Mouse (Mus musculus) liver, adult 2 months (tissue): ENCODE results near the gene Rnaset2b. TPM values are rescaled to one million over a fixed set of nuclear protein-coding genes. Genes with fewer than 3 reads are reported as not detected.
"Not testable (repeated sequence)": the region's sequence is repeated elsewhere in the genome, so short reads cannot be mapped to it uniquely, and the experiment has no call there.

Experiments used
- DNase-seq: peaks from one replicate; pipeline ENCODE4 v3.0.0-alpha.2; 2011; ENCODE audit warnings: low read depth, low spot score; ENCODE audit errors: extremely low read depth
- H3K27ac ChIP-seq: fragments of 200-500 bp; replicated peaks from 2 replicates; pipeline ENCODE4 v1.5.1; 2012; ENCODE audit warnings: low read depth, mild to moderate bottlenecking, control low read depth, inconsistent platforms, low read length; ENCODE audit not compliant: insufficient read depth
- H3K27me3 ChIP-seq: fragments of 200-500 bp; 2 replicates; pipeline ENCODE4 v1.6.1; 2012; ENCODE audit warnings: mild to moderate bottlenecking, moderate library complexity, low read length, inconsistent platforms; ENCODE audit not compliant: control insufficient read depth, insufficient read depth
- H3K36me3 ChIP-seq: fragments of 200-500 bp; 2 replicates; pipeline ENCODE4 v1.6.1; 2012; ENCODE audit warnings: low read length, inconsistent platforms; ENCODE audit not compliant: control insufficient read depth, insufficient read depth
- H3K4me1 ChIP-seq: fragments of 200-500 bp; 2 replicates; pipeline ENCODE4 v1.6.1; 2011; ENCODE audit warnings: low read length; ENCODE audit not compliant: control insufficient read depth, insufficient read depth
- H3K4me3 ChIP-seq: fragments of 200-500 bp; 2 replicates; pipeline ENCODE4 v1.5.1; 2011; ENCODE audit warnings: low read depth, mild to moderate bottlenecking, control low read depth, low read length, moderate library complexity; ENCODE audit not compliant: insufficient read depth
- H3K79me2 ChIP-seq: fragments of 200-500 bp; 2 replicates; pipeline ENCODE4 v1.6.1; 2012; ENCODE audit warnings: inconsistent platforms, mild to moderate bottlenecking, low read length, moderate library complexity; ENCODE audit not compliant: control insufficient read depth, insufficient read depth
- H3K9ac ChIP-seq: fragments of 200-500 bp; 2 replicates; pipeline ENCODE4 v1.6.1; 2012; ENCODE audit warnings: low read depth, mild to moderate bottlenecking, control low read depth, inconsistent platforms, low read length
- WGBS: fragments of 180-500 bp; shearing (Covaris S2); methylation state at CpG from one replicate; pipeline ENCODE4 v1.1.7; 2018; 5-methylcytosine and 5-hydroxymethylcytosine counted together
- polyA plus RNA-seq: library from polyadenylated mRNA; depleted of rRNA; stranded (reverse); fragments of >200 nt; gene quantifications from 2 replicates; pipeline ENCODE4 v1.2.3, GENCODE M21; 2012; rRNA removed
- total RNA-seq: library from RNA; depleted of rRNA; stranded (reverse); fragments of >200 nt; gene quantifications from 2 replicates; pipeline ENCODE4 v1.2.3, GENCODE M21; 2014; rRNA removed

Rnaset2b gene
- total and polyA plus RNA-seq, 2 experiments, result 123 to 194 TPM

DNA sequence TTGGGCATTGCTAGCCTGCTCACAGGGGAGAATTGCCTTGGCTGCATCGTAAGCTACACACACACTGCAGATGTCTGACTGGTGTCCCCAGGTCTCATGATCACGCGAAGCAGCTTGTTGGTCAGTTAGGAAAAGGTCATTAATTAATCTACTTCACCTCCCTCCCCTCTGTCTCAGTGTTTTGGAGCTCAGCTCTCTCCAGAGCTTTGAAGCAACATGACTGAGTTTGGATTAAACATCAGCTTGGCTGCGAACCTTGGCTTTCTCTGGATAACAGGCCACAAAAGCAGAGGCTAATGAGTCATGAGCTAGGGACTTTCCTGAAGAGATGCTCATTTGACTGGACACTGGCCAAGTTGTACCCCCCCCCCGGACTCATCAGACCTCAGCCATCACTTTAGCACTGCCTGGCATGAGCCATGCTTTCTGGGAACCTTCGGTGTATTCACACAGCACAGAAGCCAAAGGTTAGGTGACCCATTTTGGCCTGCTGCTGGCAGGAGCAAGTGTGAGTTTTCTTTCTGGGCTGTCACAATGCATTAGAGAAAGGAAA lies 60.3 kb downstream of the Rnaset2b start:
- H3K79me2 ChIP-seq, DNase-seq, H3K4me3 ChIP-seq, H3K27ac ChIP-seq, H3K36me3 ChIP-seq, H3K9ac ChIP-seq, H3K4me1 ChIP-seq, H3K27me3 ChIP-seq: not testable (repeated sequence)
- 34% methylated on average over 3 of the region's 6 CpGs for WGBS

DNA sequence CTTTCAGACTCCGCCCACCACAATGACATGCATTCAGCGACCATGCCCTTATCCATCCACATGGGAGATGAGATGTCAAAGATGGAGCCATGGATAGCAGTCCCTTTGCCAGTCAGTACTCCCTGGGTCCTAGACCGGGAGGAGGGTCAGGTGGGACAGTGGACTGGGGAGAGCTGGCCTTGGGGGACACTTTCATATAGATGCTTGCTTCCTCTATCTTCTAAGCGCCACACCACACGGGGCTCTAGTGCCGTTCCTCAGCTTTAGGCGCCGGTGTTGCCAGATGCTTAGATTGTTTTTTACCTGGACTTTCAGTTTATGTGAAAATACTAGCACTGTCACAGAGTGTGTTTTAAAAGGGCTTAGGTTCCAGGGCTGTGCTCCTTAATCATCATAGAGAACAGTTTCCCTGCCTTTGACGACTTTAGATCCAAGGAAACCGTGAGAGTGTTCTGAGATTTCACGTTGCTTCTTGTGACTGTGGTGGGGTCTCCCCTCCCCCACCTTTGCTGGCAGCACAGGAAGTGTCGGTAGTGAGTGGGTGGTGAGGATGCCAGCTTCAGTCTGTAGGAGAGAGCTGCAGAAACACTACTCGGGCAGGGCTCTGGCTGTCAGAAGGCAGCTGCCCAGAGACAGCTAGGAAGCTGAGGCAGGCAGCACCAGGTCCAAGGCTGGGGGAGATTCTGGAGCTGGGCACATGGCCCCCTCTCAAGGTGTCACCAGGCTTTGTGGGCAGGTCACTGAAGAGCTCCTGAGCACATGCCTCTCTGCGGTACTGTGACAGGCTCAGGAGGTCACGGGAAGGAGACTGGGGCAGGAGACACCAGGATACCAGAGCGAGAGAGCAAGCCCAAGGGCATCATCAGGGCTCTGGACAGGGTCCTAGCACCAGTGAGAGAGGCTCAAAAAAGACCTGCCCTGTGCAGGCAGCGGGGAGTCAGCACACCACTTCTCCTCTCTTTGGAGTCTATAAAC lies 63.0 kb downstream of the Rnaset2b start:
- H3K27ac ChIP-seq, H3K36me3 ChIP-seq, H3K4me1 ChIP-seq, H3K27me3 ChIP-seq, H3K79me2 ChIP-seq, H3K4me3 ChIP-seq, DNase-seq, H3K9ac ChIP-seq: not testable (repeated sequence)
- WGBS, result 60% methylated on average over 3 of the region's 17 CpGs

Other genes starting within 250 kb of the Rnaset2b start
- 3.1 and 3.2 TPM in 2 replicates for gene Ezr, start 187.8 kb upstream of the Rnaset2b start, total RNA-seq
- 2.4 and 2.6 TPM in 2 replicates for gene Ezr, start 187.8 kb upstream of the Rnaset2b start, polyA plus RNA-seq
- gene Rsph3b, start 22.0 kb upstream of the Rnaset2b start, total RNA-seq, result 19.1 and 20.4 TPM in 2 replicates
- gene Rsph3b, start 22.0 kb upstream of the Rnaset2b start, polyA plus RNA-seq, result 17.0 and 20.5 TPM in 2 replicates
- 6.8 and 7.0 TPM in 2 replicates for gene Tagap1, start 9.5 kb upstream of the Rnaset2b start, total RNA-seq
- 6.9 and 10.9 TPM in 2 replicates for gene Tagap1, start 9.5 kb upstream of the Rnaset2b start, polyA plus RNA-seq
- 0.47 TPM in 1 of 2 replicates, not detected in the other for gene Gm49721, start 8.3 kb downstream of the Rnaset2b start, total RNA-seq
- 0.17 TPM in 2 replicates for gene Gm49721, start 8.3 kb downstream of the Rnaset2b start, polyA plus RNA-seq
- not detected in 2 replicates for gene Gm1604a, start 54.9 kb downstream of the Rnaset2b start, total RNA-seq
- gene Gm1604a, start 54.9 kb downstream of the Rnaset2b start, polyA plus RNA-seq, result not detected in 2 replicates
- gene Rps6ka2, start 199.5 kb downstream of the Rnaset2b start, total RNA-seq, result 0.74 and 1.3 TPM in 2 replicates
- gene Rps6ka2, start 199.5 kb downstream of the Rnaset2b start, polyA plus RNA-seq, result 0.56 and 0.72 TPM in 2 replicates